Mouse (Mus musculus): ENCODE results near the gene BC052040.

DNA sequence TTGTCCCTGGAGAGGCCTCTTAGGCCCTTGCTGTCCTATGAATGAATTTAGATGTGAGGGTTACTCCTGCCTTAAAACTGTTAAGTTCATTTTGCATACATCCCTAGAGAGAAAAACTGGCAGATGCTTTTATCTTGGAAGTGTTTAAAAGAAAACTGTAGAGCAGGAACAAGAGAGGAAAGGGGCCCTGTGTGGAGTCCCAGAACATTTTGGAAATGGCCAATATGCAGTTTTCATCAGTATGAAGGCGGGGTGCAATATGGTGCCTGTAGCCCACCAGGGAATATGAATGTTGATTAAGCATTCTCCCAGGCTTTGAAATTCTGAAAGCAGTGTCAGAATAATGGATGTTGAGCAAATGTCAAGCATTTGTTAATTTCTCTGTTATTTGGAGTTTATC is 19.8 kb downstream of the BC052040 start:
- TF ChIP-seq GATA1 (IDR thresholded peaks at IDR 0.05; ENCODE audit: borderline replicate concordance, low read length) (no peak), CTCF (IDR thresholded peaks at IDR 0.05; ENCODE audit: low read depth, low read length) (no peak), TAL1 (conservative IDR thresholded peaks at IDR 0.05; ENCODE audit: low read depth, low read length) (no peak), POLR2AphosphoS5 (IDR thresholded peaks at IDR 0.05; ENCODE audit: insufficient replicate concordance, low read depth, low read length) (no peak)

Measured in G1E (cell line).